Mouse (Mus musculus) liver, embryonic 14.5 days (tissue): Measurements from ENCODE around the gene Gpatch2l. TPM values are rescaled to one million over a fixed set of nuclear protein-coding genes. Genes with fewer than 3 reads are reported as not detected.

Experiments used
- ATAC-seq: fragments of 200-750 bp; cut with Nextera tagmentation; 2 replicates; pipeline ENCODE4 v1.8.0; 2017; ENCODE audit warnings: moderate number of reproducible peaks, mild to moderate bottlenecking, moderate library complexity; ENCODE audit not compliant: insufficient read depth
- DNase-seq, 3 experiments: peaks; one replicate each; pipeline ENCODE4 v3.0.0-alpha.2; 2012 to 2013; ENCODE audit warnings: low read depth in 3 of 3, low spot score in 3 of 3
- H3K27ac ChIP-seq: fragments of 300-500 bp; sonication (generic); 2 replicates; pipeline ENCODE4 v1.5.1; 2014; ENCODE audit warnings: moderate library complexity, mild to moderate bottlenecking, control low read depth, inconsistent platforms
- H3K27me3 ChIP-seq: fragments of 300-500 bp; sonication (generic); 2 replicates; pipeline ENCODE4 v1.6.1; 2014; ENCODE audit warnings: mild to moderate bottlenecking, low read length, moderate library complexity; ENCODE audit not compliant: control insufficient read depth, insufficient read depth
- H3K36me3 ChIP-seq: fragments of 300-500 bp; sonication (generic); replicated peaks from 2 replicates; pipeline ENCODE4 v1.6.1; 2014; ENCODE audit warnings: low read depth; ENCODE audit not compliant: control insufficient read depth, insufficient read depth
- H3K4me1 ChIP-seq, 2 experiments: fragments of 200-500 bp in 1 of 2; fragments of 300-500 bp in 1 of 2; sonication (generic) in 1 of 2; replicated peaks; 2 replicates each; pipeline ENCODE4 v1.6.1; 2012 to 2014; ENCODE audit warnings: antibody characterized with exemption in 1 of 2, inconsistent platforms in 1 of 2, low read length in 1 of 2; ENCODE audit not compliant: control insufficient read depth in 2 of 2, insufficient read depth in 2 of 2
- H3K4me2 ChIP-seq: fragments of 300-500 bp; sonication (generic); 2 replicates; pipeline ENCODE4 v1.6.1; 2014; ENCODE audit warnings: low read depth, mild to moderate bottlenecking, control low read depth, moderate library complexity
- H3K4me3 ChIP-seq, 2 experiments: fragments of 200-500 bp in 1 of 2; fragments of 300-500 bp in 1 of 2; sonication (generic) in 1 of 2; 2 replicates each; pipeline ENCODE4 v1.5.1; 2012 to 2014; ENCODE audit warnings: low read depth in 2 of 2, low read length in 2 of 2, mild to moderate bottlenecking in 2 of 2, control low read depth in 1 of 2, inconsistent platforms in 1 of 2, moderate library complexity in 1 of 2; ENCODE audit not compliant: insufficient read depth in 1 of 2
- H3K9ac ChIP-seq: fragments of 300-500 bp; sonication (generic); replicated peaks from 2 replicates; pipeline ENCODE4 v1.6.1; 2014; ENCODE audit warnings: mild to moderate bottlenecking, control low read depth, moderate library complexity
- H3K9me3 ChIP-seq: fragments of 300-500 bp; sonication (generic); 2 replicates; pipeline ENCODE4 v1.6.1; 2016; ENCODE audit warnings: low read length, mixed read lengths; ENCODE audit not compliant: control insufficient read depth
- CTCF ChIP-seq: IDR thresholded peaks from 2 replicates; pipeline ENCODE4 v1.5.1; 2016; ENCODE audit warnings: antibody characterized with exemption, low read depth, control low read depth
- EP300 ChIP-seq: IDR thresholded peaks from 2 replicates; pipeline ENCODE4 v1.6.1; 2016; ENCODE audit warnings: antibody characterized with exemption, low read depth
- WGBS: fragments of 180-500 bp; shearing (Covaris S2); extraction: QIAGEN DNeasy Blood & Tissue Kit; methylation state at CpG from one replicate; pipeline ENCODE4 v1.1.7; 2014; ENCODE audit not compliant: insufficient replicate concordance; 5-methylcytosine and 5-hydroxymethylcytosine counted together
- polyA plus RNA-seq, 2 experiments: library from polyadenylated mRNA; depleted of rRNA in 1 of 2; stranded (reverse) in 1 of 2; unstranded in 1 of 2; fragments of >200 nt; fragmentation: Nextera tagmentation in 1 of 2; extraction: Ambion mirVana in 1 of 2; gene quantifications; 2 replicates each; pipeline versions ENCODE4 v1.2.1 to v1.2.3; 2012 to 2014

The Gpatch2l gene
- polyA plus RNA-seq, 2 experiments = 4.1 to 4.2 TPM

DNA sequence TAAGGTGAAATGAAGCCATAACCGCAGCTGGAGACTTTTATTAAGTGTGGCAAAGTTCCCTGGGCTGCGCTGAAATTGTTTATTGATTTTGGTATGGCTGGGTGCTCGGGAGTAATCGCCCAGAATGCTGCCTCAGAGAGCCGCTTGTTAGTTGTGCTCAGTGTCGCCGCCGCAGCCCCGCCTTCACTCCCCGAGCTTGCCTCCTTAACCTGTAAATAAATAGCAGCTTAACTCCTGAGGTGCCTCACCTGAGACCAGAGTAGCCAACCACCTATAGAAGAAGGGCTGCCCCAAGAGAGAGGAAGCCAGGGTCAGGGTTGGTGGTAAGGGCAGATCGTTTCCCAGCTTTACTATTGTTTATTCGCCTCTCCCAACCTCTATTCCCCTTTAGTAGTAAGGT lies 79.0 kb downstream of the Gpatch2l start:
- Histone ChIP-seq H3K9me3 (no peaks in the 10 kb centered on the region), H3K4me3 (no peak overlapping the region), H3K36me3 (no peaks in the 10 kb centered on the region), H3K4me2 (peak overlapping the region; percentile 34), H3K4me1 (no peaks in the 10 kb centered on the region), H3K27ac (no peak overlapping the region), H3K9ac (no peak overlapping the region), H3K27me3 (no peaks in the 10 kb centered on the region)
- TF ChIP-seq CTCF = no peak
- no peak for TF ChIP-seq EP300
- no peak for DNase-seq
- ATAC-seq = no peak
- whole genome bisulfite sequencing = 39% methylated on average over 12 of the region's 12 CpGs

DNA sequence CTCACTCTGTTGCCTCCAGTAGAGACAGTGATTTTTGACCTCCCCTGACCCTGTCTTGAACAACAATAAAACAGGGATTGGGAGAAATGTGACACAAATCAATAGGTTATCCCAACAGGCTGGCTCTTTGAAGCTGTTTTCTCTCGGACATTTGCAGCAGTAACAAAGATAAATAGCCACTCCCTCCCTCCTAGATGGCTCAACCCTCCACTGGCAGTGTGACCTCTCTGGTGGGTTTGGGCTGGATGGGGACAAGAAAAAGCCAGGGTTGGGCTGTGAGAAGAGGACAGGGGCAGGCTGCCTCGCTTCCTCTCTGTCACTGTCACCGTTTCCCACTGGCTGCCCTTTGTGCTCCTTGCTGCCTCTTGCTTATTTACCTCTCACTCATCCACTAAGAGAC lies 82.6 kb downstream of the Gpatch2l start:
- no peak overlapping the region for H3K27ac ChIP-seq
- no peaks in the 10 kb centered on the region for H3K4me1 ChIP-seq
- H3K4me3 ChIP-seq = no peak overlapping the region
- no peak for ATAC-seq
- H3K36me3 ChIP-seq = no peaks in the 10 kb centered on the region
- TF ChIP-seq EP300 (no peak), CTCF (no peak)
- H3K9ac ChIP-seq = no peak overlapping the region
- H3K9me3 ChIP-seq = no peaks in the 10 kb centered on the region
- no peaks in the 10 kb centered on the region for H3K27me3 ChIP-seq
- H3K4me2 ChIP-seq = no peak overlapping the region
- DNase-seq = no peak
- WGBS = 34% methylated on average over 3 of the region's 3 CpGs

DNA sequence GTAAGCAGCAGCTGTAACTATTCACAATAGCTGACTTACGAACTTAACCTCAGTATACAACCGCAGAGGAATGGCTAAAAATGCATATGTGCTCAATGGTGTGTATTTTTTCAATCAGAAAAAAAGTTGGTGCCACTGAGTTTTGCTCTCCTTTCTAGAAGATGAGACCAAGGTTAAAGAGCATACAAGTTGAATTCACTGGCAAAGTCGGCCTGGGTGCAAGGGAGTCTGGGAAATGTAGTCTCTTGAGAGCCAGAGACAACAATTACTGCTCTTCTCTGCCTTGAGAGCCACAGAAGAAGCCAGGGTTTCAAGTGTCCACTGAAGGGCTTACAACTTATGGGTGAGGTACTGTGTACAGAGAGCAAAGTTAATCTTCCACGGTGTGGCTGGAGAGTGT lies 88.2 kb downstream of the Gpatch2l start:
- Histone ChIP-seq H3K36me3 (no peaks in the 10 kb centered on the region), H3K27me3 (no peaks in the 10 kb centered on the region), H3K4me3 (no peak overlapping the region), H3K4me2 (no peak overlapping the region), H3K4me1 (no peaks in the 10 kb centered on the region), H3K9ac (no peak overlapping the region), H3K9me3 (no peaks in the 10 kb centered on the region), H3K27ac (no peak overlapping the region)
- TF ChIP-seq CTCF = no peak
- WGBS = 45% methylated on average over 4 of the region's 4 CpGs
- DNase-seq = no peak
- ATAC-seq = no peak

DNA sequence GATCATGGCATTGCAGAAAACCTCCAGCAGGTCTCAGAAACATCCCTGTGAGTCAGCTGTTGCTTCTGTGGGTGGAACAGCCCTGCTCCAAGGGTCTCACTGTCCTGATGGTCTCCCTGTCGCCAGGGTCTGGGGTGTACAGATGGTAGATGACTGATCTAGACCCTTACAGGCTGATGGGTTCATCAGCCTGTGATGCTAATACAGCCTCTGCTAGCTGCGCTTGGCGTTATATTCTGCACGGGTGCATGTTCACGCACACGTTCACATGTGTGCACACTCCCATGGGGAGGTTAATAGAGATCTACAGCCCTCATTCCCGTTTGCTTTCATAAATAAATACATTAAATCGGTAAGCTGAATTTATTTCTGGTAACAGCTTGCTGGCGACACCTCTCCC lies 89.0 kb downstream of the Gpatch2l start:
- H3K9ac ChIP-seq = no peak overlapping the region
- no peak overlapping the region for H3K27ac ChIP-seq

DNA sequence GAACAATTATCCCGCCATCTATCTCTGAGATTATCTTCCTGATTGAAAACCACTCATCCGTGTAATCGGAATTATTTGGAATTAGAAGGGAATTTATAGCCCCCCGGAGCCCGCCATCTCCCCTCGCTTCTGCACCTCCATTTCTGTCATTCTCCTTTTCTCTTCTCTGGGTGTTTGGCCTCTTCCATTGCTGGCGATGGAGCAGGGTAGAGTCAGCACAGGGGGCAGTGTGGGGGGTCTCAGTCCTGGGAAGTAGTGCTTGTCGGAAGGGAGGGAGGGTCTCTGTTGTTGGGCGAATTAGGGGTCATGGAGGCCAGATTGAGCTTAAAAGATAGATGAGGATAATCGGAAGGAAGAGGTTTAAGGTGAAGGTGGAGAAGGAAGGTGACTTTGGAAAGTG lies 89.6 kb downstream of the Gpatch2l start:
- WGBS = 69% methylated on average over 10 of the region's 10 CpGs
- DNase-seq (no peak), ATAC-seq (no peak)
- Histone ChIP-seq H3K4me1 (no peaks in the 10 kb centered on the region), H3K27ac (no peak overlapping the region), H3K4me3 (no peak overlapping the region), H3K4me2 (no peak overlapping the region), H3K36me3 (no peaks in the 10 kb centered on the region), H3K9ac (no peak overlapping the region), H3K9me3 (no peaks in the 10 kb centered on the region), H3K27me3 (no peaks in the 10 kb centered on the region)
- TF ChIP-seq CTCF (no peak), EP300 (no peak)

More for the DNA sequence above, 89.0 kb downstream of the Gpatch2l start:
- ATAC-seq (no peak), DNase-seq (no peak)
- Histone ChIP-seq H3K4me3 (no peak overlapping the region), H3K36me3 (no peaks in the 10 kb centered on the region), H3K4me1 (no peaks in the 10 kb centered on the region), H3K4me2 (no peak overlapping the region), H3K27me3 (no peaks in the 10 kb centered on the region), H3K9me3 (no peaks in the 10 kb centered on the region)
- WGBS = 65% methylated on average over 9 of the region's 9 CpGs
- TF ChIP-seq EP300 (no peak), CTCF (no peak)
